Mouse (Mus musculus): ENCODE results near the gene Anks6. TPM values are rescaled to one million over a fixed set of nuclear protein-coding genes. Genes with fewer than 3 reads are reported as not detected.

Gene Anks6
- polyA plus RNA-seq, 1 experiment from 2014 or later: 3.2 TPM

DNA sequence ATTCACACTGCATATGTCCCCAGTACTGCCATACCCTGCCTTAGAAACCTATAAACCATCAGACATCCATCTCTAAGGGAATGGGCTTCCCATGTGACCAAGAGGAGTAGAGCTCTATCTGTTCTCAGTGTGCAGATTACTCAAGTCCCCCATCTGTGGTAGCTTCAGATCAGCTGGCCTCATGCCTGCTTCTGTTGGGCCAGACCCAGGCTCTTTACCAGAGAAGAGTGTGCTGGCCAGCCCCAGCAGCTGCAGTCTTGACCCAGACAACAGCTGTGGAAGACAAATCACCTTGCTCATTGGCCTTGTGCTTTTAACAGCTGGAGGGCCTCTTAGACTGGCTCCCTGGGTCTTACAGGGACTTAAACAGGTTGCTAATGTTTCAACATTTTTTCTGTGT lies 90.7 kb downstream of the Anks6 start:
- Histone ChIP-seq H3K36me3 (ENCODE audit: control insufficient read depth, insufficient read depth, low read length) (no peaks in the 10 kb centered on the region), H3K4me3 (ENCODE audit: low read depth, low read length) (no peak overlapping the region), H3K27ac (ENCODE audit: low read depth, low read length) (no peak overlapping the region), H3K4me2 (no peak overlapping the region), H3K9ac (ENCODE audit: low read length) (no peak overlapping the region), H3K27me3 (ENCODE audit: control insufficient read depth, insufficient read depth, low read length) (no peaks in the 10 kb centered on the region), H3K4me1 (ENCODE audit: control insufficient read depth, insufficient read depth, low read length) (no peaks in the 10 kb centered on the region), H3K9me3 (ENCODE audit: control insufficient read depth, low read length) (no peaks in the 10 kb centered on the region)
- DNase-seq (ENCODE audit: low spot score, missing footprints): no peak
- no peak for ATAC-seq (ENCODE audit: low FRiP score)

Other genes with a start within 250 kb of the Anks6 start
- gene Gabbr2, start 65.6 kb downstream of the Anks6 start, polyA plus RNA-seq (2014; fragmentation: Nextera tagmentation; extraction: Ambion mirVana): 0.38 and 0.39 TPM in 2 replicates
- 4.6 and 6.1 TPM in 2 replicates for gene Galnt12, start 34.5 kb upstream of the Anks6 start, polyA plus RNA-seq (2014; fragmentation: Nextera tagmentation; extraction: Ambion mirVana)
- 2.9 TPM in 2 replicates for gene Col15a1, start 150.7 kb upstream of the Anks6 start, polyA plus RNA-seq (2014; fragmentation: Nextera tagmentation; extraction: Ambion mirVana)